Mouse (Mus musculus) cerebellum, postnatal 25 days (tissue): ENCODE results near the gene Polr2l.

Source experiments
- DNase-seq, 2 experiments: peaks; one replicate each; pipeline ENCODE4 v3.0.0; 2021; ENCODE audit warnings: mixed read lengths in 2 of 2

Polr2l gene

DNA sequence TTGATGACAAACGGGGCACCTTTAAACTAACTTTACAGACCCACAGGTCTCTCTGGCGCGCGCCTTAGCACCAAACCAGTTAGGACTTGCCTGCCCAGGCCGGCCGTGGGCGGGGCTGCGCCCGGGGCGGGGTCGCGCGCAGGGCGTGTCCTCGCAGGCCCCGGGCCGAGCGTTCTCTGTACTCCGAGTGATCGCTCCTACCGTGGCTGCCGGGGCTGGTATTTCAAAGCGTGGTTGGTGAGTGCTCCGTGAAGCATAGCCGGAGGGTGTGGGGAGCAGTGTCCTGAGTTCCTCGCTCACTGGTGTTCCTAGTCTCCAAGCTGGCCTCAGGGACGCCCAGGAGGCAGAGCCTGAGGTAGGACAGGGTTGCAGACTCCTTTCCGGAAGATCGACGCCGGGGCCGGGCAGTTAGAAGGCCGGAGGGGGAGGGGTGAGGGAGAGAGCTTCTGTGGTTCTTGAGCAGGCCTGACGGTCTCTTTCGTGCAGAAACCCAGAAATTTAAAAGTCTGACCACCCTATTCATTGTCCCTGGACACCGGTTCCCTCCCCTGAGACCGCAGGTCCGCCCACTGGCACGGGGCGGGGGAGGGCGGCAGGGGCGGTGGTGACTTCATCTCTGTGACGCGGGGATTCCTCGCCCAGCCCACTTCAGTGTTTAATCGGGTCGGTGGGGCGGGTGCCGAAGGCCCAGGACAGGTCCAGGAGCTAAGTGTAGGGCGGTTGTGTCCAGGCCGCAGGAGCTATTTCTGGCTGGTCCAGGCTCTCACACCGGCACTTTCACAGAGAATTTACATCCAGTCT is 7.5 kb downstream of the Polr2l start, which contains the start of gene Cd151:
TSS of gene Cd151 (plus strand) at position 163 of the 801 bp plus-strand sequence.
- peak; percentile 70 to 83 for DNase-seq

DNA sequence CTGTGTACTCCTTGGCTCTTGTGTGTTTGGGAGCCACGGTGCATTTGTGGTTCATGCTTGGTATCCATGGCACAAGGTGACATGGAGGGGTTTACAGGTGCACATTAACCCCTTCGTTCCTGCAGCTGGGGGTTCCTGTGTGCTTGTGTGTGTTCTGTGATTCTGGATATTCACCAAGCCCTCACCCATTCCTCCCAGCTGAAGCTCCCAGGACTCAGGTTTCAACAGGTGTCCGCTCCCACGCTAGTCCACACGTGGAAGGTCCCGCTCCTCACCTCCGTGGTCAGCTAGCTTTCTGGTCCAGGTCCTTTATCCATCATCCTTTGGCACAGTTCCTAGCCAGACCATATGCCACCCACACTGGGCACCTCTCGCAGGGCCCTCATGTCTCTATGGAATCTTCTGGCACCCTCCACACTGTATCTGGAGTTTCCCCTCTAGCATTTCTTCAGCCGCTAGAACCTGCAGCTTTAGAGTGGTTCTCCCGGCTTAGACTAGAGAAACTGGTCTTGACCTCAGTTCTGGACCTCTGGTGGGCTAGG is 8.3 kb downstream of the Polr2l start:
- DNase-seq, result peak in 1 of 2 experiments; percentile 45

DNA sequence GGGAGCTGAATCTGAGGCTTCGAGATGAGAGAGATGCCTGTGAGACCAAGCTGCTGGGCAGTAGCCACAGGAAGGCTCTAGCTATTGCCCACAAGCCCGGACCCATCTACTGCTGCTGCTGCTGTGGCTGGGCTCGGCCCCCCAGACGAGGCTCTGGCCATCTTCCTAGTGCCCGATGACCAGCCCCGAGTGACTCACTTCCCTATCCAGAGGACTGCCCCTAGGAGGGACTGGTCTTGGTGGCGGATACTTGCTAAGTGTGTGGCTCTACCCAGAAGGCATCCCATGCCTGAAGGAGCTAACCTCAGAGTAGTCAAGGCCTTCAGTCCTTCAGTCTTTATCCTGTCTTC is 8.9 kb downstream of the Polr2l start:
- peak in 1 of 2 experiments; percentile 13 for DNase-seq

DNA sequence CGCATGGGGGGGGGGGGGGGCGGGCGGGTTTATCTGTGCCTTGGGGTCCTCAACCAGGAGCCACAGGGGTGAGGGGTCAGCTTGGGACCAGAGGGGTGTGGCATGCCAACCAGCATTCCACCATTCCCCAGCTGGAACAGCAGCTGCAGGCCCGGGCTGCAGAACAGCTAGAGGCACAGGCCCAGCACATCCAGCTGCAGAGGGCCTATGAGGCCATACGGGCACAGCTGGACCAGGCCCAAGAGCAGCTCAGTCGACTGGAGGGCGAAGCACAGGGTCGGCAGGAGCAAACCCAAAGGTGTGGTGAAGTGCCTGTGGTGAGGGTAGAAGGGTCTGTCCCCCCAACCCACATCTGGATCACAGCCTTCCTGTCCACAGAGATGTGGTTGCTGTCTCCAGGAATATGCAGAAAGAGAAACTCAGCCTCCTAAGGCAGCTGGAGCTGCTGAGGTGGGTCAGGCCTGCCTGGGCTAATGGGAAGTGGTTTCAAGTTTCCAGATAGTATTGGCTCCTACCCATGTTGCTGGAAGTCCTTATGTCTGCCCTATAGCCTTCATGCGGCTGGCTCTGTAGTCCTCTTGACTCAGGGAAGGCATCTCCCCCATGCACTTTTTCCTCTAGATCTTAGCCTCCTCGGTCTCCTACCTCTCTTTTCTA is 9.4 kb downstream of the Polr2l start:
- DNase-seq, result peak; percentile 13 to 35

DNA sequence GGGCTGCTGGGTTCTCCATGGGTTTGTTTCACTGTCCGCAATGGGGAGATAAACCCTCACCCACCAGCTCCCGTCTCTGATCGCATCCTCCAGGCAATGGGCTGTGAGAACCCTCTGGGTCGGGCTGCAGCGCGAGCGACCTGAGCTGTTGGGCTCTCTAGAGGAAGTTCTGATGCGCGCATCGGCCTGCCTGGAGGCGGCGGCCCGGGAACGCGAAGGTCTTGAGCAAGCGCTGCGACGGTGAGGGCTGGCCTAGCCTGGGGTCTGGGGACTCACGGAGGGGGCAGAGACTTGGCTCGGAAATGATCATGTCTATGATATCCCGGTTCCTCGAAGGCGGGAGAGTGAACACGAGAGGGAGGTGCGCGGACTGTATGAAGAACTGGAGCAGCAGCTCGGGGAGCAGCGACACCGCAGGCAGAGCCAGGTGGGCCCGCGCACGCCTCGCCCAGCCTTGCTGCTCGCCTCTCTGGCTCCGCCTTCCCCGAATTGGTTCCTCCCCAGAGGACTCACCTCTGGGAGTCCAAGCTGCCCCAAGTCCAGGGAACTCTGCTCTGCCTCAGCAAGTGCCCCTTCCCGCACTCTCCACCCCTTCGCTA is 10.2 kb downstream of the Polr2l start:
- DNase-seq, result peak; percentile 30 to 51

DNA sequence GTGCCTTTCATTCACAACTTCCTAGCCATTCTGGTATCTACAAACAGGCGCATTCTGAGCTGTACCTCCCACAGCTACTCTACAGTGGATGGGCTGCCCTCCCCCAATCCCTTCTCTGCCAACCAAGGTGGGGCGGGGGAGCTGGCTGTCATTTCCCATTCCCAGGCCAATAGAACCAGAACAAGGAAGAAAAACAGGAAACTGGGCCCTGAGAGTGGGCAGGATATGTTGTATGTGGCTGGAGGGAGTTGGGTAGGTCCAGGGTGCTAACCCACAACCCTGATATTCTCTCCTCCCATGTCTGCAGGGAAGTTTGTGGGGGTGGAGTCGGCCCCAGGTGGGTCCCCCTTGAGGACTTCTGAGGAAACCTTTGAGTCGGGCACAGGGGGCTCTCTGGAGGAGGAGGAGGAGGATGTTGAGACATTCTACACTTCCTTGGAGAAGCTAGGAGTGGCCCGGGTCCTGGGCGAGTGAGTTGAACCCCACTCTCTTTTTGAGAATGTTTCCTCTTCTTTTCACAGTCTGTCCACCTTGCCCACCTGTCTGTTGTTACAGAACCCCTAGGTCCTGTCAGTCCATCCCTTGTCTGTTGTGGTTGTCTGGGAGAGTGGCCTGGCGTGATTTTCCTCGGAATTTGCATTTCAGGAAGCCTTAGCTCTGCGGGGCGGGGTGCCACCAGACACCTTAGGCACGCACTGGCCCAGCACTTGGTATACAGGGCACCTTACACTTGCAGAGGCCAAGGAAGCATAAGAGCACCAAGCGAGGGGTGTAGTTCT is 10.9 kb downstream of the Polr2l start:
- peak; percentile 15 to 21 for DNase-seq

DNA sequence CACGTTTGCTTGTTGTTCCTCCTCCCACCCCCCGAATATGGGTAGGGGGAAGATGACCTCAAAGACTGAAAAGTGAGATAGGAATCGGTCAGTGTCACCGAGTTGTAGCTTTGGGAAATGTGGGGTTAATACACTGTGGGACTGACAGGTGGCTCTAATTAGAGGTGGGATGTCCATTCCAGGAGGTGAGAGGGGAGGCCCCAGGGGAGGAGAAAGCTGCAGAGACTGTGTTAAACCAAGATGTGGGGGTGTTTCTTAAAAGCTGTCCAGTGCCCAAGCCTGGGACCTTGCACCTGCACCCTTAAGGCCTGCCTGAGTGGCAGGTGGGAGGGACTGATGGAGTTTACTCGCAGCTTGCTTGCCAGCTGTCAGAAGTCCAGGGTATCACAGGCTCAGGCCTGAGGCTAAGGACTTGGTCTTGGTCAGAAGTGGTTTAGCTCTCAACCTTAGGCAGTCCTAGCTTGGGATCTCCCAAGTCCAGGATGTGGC is 12.6 kb downstream of the Polr2l start:
- peak; percentile 25 to 48 for DNase-seq

DNA sequence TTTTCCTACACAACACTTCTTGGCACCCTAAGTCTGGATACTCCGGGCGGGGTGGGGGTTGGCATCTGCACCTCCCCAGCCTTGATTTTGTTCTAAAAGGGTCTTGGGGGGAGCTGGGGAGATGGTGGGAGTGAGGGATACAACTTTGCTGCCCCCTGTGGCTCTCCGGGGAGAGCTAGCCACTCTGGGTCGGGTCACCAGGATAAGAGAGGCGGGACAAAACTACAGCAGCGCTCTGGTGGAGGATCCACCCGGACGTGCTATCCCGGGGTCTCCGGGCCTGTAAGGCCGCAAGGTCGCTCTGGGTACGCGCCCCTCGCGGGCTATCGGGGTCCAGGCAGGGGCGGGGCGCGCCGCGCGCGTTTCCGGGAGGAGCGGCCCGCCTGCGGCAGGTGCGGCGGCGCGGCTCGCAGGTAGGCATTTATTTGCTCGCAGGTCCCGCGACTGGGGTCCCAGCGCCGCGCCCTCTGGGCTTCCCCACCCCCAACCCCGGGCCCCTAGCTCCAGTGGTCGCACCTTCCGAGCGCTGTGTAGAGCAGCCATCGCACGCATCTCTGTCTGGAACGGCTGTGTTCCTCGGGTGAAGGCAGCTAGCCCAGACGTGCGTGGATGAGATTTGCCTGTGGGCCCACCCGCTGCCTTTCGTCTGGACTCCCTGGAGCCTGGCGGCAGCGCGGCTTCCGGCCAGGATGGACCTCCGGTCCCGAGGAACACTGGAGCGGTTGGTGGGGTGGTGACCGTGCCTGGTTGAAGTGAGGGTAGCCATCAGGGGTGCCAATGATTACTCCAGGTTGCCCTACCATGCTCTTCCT is 13.2 kb downstream of the Polr2l start:
- DNase-seq, result peak; percentile 34 to 53

DNA sequence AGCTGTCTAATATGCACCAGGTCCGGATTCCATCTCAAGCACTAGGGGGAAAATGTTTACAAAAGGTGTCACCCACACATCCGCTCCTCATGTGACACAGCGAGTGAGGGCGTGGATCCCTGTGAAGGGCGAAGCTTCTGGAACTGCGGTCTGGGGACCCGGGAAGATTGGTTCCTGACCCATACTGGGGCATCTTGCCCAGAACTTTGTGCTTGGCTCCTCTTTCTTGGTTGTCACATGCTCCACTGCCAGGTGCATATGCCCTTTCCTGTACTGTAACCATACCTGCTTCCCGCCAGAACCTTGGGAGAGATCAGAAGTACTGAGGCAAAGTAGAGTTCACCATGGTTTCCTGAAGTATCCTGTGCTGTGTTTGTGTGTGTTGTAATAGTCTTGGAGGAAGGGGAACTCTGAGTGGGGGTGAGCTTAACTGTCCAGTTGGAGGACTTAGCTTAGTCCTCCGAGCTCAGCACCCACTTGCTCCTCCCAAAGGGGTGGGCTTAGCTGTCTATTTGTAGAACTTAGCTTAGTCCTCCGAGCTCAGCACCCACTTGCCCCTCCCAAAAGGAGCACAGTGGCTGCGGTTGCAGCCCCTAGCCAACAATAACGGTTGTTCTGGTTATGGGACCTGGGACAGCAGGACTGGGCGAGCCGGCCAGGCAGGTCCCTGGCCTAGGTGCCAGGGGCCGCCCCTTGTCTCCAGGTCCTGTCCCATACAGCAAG is 14.4 kb downstream of the Polr2l start, which contains the start of gene Cracr2b:
TSS of gene Cracr2b (plus strand) at position 704 of the 723 bp plus-strand sequence.
- peak; percentile 29 to 51 for DNase-seq

DNA sequence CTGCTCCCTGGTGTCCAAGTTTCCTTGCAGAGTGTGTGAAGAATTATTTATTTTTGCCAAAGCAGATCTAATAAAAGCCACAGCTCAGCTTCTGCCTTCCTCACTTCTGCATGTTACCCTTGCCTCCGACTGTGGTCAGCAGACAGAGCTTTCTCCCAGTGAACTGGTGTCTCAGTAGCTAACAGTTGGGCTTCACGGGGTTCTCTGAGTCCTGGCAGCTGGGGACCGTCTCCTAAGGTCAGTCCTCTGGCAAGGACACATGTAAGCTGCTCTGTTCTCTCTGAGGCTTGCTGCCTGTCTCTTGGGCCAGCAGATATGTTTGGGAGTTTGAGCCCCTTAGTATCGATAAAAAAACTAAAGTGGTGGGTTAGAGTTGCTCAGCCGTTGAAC is 14.9 kb downstream of the Polr2l start:
- DNase-seq, result peak; percentile 24 to 30

DNA sequence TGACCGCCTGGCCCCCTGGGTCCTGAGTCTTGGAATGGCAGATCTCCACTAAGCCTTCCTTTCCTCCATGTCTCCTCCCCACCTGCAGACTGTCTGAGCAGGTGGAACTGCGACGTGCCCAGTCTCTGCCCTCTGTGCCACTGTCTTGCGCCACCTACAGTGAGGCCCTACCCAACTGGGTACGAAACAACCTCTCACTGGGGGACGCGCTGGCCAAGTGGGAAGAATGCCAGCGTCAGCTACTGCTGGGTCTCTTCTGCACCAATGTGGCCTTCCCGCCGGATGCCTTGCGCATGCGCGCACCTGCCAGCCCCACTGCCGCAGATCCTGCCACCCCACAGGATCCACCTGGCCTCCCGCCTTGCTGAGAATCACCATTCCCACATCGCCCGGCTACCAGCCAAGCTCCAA is 15.6 kb downstream of the Polr2l start:
- peak; percentile 82 to 85 for DNase-seq

DNA sequence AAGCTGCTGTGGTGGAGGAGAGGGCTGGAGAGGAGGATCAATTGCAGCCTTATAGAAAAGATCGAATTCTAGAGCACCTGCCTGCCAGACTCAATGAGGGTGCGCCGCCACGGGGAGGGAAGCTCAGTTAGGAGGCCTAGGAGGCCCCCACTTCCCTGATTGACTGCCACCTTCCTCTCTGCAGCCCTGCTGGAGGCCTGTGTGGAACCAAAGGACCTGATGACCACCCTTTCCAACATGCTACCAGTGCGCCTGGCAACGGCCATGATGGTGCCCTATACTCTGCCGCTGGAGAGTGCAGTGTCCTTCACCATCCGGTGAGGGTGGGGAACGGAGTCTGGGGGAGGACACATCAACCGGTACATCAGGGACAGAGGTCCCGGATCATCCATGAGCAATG is 16.3 kb downstream of the Polr2l start:
- DNase-seq, result no peak

DNA sequence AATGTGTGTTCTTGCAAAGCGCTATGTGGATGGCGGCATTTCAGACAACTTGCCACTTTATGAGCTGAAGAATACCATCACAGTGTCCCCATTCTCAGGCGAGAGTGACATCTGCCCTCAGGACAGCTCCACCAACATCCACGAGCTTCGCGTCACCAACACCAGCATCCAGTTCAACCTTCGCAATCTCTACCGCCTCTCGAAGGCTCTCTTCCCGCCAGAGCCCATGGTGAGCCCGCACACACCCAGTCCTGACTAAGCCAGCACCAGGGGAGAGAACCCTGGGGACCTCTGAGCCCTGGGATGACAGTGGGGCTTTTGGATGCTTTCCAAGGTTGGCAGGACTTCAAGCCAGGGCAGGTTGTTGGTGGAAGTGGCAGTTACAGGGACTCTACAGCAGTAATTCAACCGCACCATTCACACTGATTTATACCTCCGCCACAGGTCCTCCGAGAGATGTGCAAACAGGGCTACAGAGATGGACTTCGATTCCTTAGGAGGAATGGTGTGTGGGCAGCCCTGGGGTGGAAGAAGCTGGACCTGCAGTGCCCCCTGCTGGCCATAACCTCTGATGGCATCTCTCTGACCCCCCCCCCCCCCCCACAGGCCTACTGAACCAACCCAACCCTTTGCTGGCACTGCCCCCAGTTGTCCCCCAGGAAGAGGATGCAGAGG is 16.8 kb downstream of the Polr2l start:
- peak; percentile 68 to 79 for DNase-seq

DNA sequence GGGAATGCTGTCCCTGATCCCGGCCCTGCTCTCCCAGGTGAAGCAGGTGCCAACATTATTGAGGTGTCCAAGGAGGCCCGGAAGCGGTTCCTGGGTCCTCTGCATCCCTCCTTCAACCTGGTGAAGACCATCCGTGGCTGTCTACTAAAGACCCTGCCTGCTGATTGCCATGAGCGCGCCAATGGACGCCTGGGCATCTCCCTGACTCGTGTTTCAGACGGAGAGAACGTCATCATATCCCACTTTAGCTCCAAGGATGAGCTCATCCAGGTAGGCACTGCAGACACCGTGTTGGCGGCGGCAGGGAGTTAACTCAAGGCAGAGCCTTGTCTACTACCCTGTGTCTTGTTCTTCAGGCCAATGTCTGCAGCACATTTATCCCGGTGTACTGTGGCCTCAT is 17.7 kb downstream of the Polr2l start:
- peak in 1 of 2 experiments; percentile 46 for DNase-seq

DNA sequence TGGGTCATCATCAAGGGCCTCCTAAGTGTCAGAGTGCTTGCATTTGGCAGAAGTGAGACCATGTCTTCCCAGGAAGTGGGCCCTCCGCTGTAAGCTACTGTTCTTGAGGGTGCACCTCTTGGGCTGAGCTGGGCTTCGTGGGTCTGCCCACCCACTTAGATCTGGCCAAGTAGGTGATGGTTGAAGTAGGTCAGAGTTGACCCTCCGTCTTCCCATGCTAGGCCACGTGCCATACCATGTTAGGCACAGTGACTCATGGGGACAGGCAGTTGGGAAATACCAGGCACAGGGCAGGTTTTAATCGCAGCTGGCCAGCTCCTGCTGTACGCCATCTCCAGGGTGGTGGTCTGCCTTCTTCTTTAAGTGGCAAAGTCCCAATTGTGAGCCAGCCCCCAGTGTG is 18.2 kb downstream of the Polr2l start:
- peak; percentile 28 to 33 for DNase-seq

DNA sequence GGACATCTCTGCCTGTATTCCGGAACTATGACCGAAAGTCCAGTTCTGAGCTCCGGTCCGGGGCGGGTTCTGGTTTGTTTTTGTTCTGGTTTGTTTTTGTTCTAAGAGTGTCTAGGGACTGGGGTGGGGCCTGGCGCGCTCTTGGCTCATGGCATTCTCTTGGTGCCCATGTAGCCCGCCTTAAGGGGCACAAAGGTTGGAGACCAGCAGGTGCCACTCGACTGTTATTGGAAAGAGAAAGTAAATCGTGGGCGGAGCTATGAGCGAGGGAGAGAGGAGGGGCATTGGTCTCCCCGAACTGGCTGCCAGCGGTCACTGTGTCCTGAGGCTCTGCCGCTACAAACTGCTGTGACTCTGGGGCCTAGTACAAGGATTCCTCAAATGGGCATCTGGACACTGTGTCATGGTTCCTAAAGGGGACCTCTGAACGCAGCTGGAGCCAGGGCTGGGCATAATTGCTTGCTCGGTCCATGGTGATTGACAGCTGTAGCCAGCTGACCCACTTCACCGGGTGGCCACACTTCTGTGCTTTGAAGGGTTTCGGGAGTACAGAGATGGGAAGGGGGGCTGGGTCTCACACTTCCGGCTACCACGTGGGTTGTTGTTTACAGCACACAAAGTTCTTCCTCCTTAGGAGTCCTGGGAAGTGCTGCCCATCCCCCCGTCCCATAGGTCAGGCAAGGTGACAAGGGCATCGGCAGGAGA is 19.2 kb downstream of the Polr2l start:
- peak; percentile 73 to 74 for DNase-seq

DNA sequence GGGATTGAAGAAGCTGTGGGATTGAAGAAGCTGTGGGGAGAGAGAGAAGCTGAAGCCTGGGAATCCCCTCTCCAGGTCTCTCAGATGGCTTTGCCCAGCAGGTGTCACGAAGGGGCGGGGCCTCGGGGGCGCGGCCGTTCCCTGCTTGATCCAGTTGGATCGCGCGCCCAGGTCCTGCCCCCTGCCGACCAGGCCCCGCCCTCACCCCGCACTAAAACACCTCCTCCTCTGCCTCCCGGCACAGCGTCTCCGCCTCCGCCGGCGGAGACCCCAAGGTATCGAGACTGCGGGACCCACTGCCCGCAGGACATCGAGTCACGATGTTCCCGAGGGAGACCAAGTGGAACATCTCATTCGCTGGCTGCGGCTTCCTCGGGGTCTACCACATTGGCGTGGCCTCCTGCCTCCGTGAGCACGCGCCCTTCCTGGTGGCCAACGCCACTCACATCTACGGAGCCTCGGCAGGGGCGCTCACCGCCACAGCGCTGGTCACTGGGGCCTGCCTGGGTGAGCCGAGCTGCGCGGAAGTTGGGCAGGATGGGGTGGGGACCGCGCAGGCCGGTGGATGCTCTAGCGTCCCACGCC is 19.9 kb downstream of the Polr2l start, which contains the start of gene Pnpla2:
TSS of gene Pnpla2 (plus strand) at position 232 of the 585 bp plus-strand sequence.
- DNase-seq, result peak; percentile 92 to 97

DNA sequence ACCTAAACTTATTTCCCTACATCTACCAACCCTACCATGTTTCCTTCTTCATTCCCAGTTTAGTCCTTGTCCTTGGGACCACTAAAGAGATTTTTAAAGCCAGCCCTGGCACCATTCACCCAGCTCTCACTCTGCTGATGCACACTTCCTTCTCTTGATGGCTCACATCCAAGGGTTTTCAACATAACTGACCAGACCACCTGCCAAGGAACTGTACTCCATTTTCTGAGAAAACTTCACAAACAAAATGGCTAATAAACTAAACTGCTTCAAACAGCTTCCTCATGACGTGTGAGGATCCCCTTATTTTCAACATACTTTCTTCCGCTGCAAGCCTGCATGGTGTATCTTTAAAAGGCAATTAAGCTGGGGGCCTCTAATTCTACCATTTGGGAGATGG is 21.3 kb downstream of the Polr2l start:
- no peak for DNase-seq

DNA sequence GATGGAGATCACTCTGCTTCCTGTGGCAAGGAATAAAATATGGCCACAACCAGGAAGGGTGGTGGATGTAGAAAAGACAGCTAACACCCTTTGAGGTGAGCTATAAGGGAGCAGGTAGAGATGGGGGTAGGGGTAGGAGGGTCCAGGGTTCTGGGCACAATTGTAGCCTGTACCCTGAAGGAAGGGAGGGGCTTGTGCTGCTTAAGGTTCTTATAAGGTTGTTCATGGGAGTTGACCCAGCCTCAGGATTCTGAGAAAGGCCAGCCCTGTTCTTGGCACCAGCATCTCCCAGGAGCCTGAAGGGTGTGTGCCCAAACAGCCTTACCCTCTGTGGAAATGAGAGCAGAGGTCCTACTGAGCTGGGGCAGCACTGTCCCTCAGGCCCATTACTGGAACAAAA is 23.0 kb downstream of the Polr2l start:
- no peak for DNase-seq
